Mouse (Mus musculus) adrenal gland, adult 8-10 months (tissue): ENCODE measurements around the gene Wsb1. TPM values are rescaled to one million over a fixed set of nuclear protein-coding genes. Genes with fewer than 3 reads are reported as not detected.
"Not testable (repeated sequence)": the region's sequence is repeated elsewhere in the genome, so short reads cannot be mapped to it uniquely, and the experiment has no call there.

ENCODE experiments used
- DNase-seq: peaks from one replicate; pipeline ENCODE4 v3.0.0; 2022
- total RNA-seq, 4 experiments: library from RNA; stranded (reverse); gene quantifications; 2 replicates each; pipeline ENCODE4 v1.2.4; 2022

The Wsb1 gene
- 10 to 100 TPM; 37.7 to 96.3 (median 62.2) TPM for total RNA-seq

- DNase-seq, result peak; percentile 91
These were observed at the start of gene Wsb1 for GRCm38 (mm10) chr11:79254391-79255098. TSS of gene Wsb1 (minus strand) at chr11:79254671.

- not testable (repeated sequence) for DNase-seq
These were observed 49.8 kb upstream of the Wsb1 start for GRCm38 (mm10) chr11:79304245-79304644.

- no peak for DNase-seq
These were observed 48.6 kb upstream of the Wsb1 start for GRCm38 (mm10) chr11:79303109-79303508.

- DNase-seq, result no peak
These were observed 45.4 kb upstream of the Wsb1 start for GRCm38 (mm10) chr11:79299719-79300431.

- DNase-seq, result no peak
These were observed 42.5 kb upstream of the Wsb1 start, which contains the start of gene Gm9964 for GRCm38 (mm10) chr11:79296856-79297491. TSS of gene Gm9964 (minus strand) at chr11:79296906.

GRCm38 (mm10) chr11:79296167-79296566, 41.7 kb upstream of the Wsb1 start:
- DNase-seq, result no peak

GRCm38 (mm10) chr11:79293971-79294370, 39.5 kb upstream of the Wsb1 start:
- no peak for DNase-seq

GRCm38 (mm10) chr11:79293025-79293424, 38.6 kb upstream of the Wsb1 start:
- DNase-seq, result no peak

GRCm38 (mm10) chr11:79292130-79292529, 37.7 kb upstream of the Wsb1 start:
- no peak for DNase-seq

- DNase-seq, result no peak
These were observed 37.2 kb upstream of the Wsb1 start for GRCm38 (mm10) chr11:79291651-79292050.

GRCm38 (mm10) chr11:79290473-79290872, 36.0 kb upstream of the Wsb1 start:
- no peak for DNase-seq

- no peak for DNase-seq
These were observed 34.6 kb upstream of the Wsb1 start for GRCm38 (mm10) chr11:79288913-79289640.

- DNase-seq, result no peak
These were observed 33.9 kb upstream of the Wsb1 start for GRCm38 (mm10) chr11:79288278-79288843.

GRCm38 (mm10) chr11:79287447-79287846, 33.0 kb upstream of the Wsb1 start:
- DNase-seq, result no peak

- no peak for DNase-seq
These were observed 31.9 kb upstream of the Wsb1 start for GRCm38 (mm10) chr11:79286305-79286799.

GRCm38 (mm10) chr11:79283350-79284030, 29.0 kb upstream of the Wsb1 start:
- no peak for DNase-seq

- DNase-seq, result no peak
These were observed 26.9 kb upstream of the Wsb1 start for GRCm38 (mm10) chr11:79281396-79281795.

GRCm38 (mm10) chr11:79279732-79280405, 25.4 kb upstream of the Wsb1 start:
- DNase-seq, result no peak

- DNase-seq, result no peak
These were observed 19.3 kb upstream of the Wsb1 start for GRCm38 (mm10) chr11:79273757-79274156.

- no peak for DNase-seq
These were observed 18.6 kb upstream of the Wsb1 start for GRCm38 (mm10) chr11:79273039-79273438.

GRCm38 (mm10) chr11:79267171-79267570, 12.7 kb upstream of the Wsb1 start:
- DNase-seq, result no peak
